Mouse (Mus musculus): ENCODE measurements around the gene Dok5. TPM values are rescaled to one million over a fixed set of nuclear protein-coding genes. Genes with fewer than 3 reads are reported as not detected.

Dok5 gene
- total and polyA plus RNA-seq, 3 experiments: not detected

GRCm38 (mm10) chr2:170706488-170706887, 25.1 kb upstream of the Dok5 start:
- Histone ChIP-seq H3K9ac (ENCODE audit: control insufficient read depth, low read depth, low read length, poor library complexity, severe bottlenecking) (no peak overlapping the region), H3K4me1 (ENCODE audit: control insufficient read depth in 1 of 2, insufficient read depth in 2 of 2, low read length in 2 of 2) (no peaks in the 10 kb centered on the region), H3K4me3 (ENCODE audit: control insufficient read depth in 1 of 2, insufficient read depth in 1 of 2, low read depth in 2 of 2, low read length in 2 of 2) (no peak overlapping the region), H3K79me2 (ENCODE audit: control insufficient read depth, insufficient read depth, low read length, poor library complexity) (no peaks in the 10 kb centered on the region), H3K9me3 (replicated peaks; ENCODE audit: insufficient read depth, low read length) (no peaks in the 10 kb centered on the region), H3K36me3 (ENCODE audit: control insufficient read depth in 1 of 2, insufficient read depth in 2 of 2, low read length in 2 of 2) (no peaks in the 10 kb centered on the region), H3K27me3 (ENCODE audit: control insufficient read depth in 1 of 2, insufficient read depth in 2 of 2, low read length in 2 of 2) (no peaks in the 10 kb centered on the region), H3K27ac (ENCODE audit: control insufficient read depth, low read depth, low read length) (no peak overlapping the region)
- no peak for TF ChIP-seq RCOR1 (IDR thresholded peaks at IDR 0.05; ENCODE audit: low read depth, low read length)
- TF ChIP-seq POLR2AphosphoS5 (IDR thresholded peaks at IDR 0.05; ENCODE audit: borderline replicate concordance, low read depth, low read length): no peak
- TF ChIP-seq BHLHE40 (IDR thresholded peaks at IDR 0.05; ENCODE audit: borderline replicate concordance, low read depth, low read length): no peak
- TF ChIP-seq MEF2A (IDR thresholded peaks at IDR 0.05; ENCODE audit: extremely low read depth, insufficient replicate concordance, low read depth, low read length, poor library complexity, severe bottlenecking): no peak
- no peak for DNase-seq (ENCODE audit: low read depth, low spot score)

DNA sequence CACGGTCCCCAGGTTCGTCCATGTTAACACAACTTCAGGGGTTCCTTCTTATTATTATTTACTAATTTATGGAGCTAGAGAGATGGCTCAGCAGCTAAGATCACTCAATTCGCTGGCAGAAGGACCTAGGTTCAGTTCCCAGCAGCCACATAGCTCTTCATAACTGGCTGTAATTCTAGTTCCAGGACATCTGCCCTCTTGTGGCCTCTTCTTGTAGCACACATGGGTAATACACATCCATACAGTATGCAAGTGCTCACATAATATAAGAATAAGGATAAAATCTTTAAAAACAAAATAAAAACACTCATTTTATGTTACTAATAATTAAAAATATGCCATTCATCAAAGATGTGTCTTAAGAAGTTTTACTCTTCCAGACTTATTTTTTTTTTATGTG, 23.9 kb upstream of the Dok5 start:
- Histone ChIP-seq H3K4me1 (ENCODE audit: control insufficient read depth in 1 of 2, insufficient read depth in 2 of 2, low read length in 2 of 2) (no peaks in the 10 kb centered on the region), H3K9ac (ENCODE audit: control insufficient read depth, low read depth, low read length, poor library complexity, severe bottlenecking) (no peak overlapping the region), H3K9me3 (replicated peaks; ENCODE audit: insufficient read depth, low read length) (no peaks in the 10 kb centered on the region), H3K36me3 (ENCODE audit: control insufficient read depth in 1 of 2, insufficient read depth in 2 of 2, low read length in 2 of 2) (no peaks in the 10 kb centered on the region), H3K4me3 (ENCODE audit: control insufficient read depth in 1 of 2, insufficient read depth in 1 of 2, low read depth in 2 of 2, low read length in 2 of 2) (no peak overlapping the region), H3K27ac (ENCODE audit: control insufficient read depth, low read depth, low read length) (no peak overlapping the region), H3K27me3 (ENCODE audit: control insufficient read depth in 1 of 2, insufficient read depth in 2 of 2, low read length in 2 of 2) (no peaks in the 10 kb centered on the region), H3K79me2 (ENCODE audit: control insufficient read depth, insufficient read depth, low read length, poor library complexity) (no peaks in the 10 kb centered on the region)
- TF ChIP-seq CTCF (IDR thresholded peaks at IDR 0.05 in 2 of 3, conservative IDR thresholded peaks at IDR 0.05 in 1 of 3; ENCODE audit: control insufficient read depth in 1 of 3, insufficient read depth in 1 of 3, low read depth in 2 of 3, low read length in 3 of 3, poor library complexity in 1 of 3, severe bottlenecking in 1 of 3) (peak in 2 of 3 experiments; percentile 20 to 37; a peak in 2 of 6 replicates), SMC3 (IDR thresholded peaks at IDR 0.05; ENCODE audit: low read depth, low read length) (0 out of 2 replicates have a peak, but pooled peaks have one; percentile 16), MXI1 (IDR thresholded peaks at IDR 0.05; ENCODE audit: low read depth, low read length) (no peak), POLR2AphosphoS2 (IDR thresholded peaks at IDR 0.05; ENCODE audit: low read length) (no peak)
- DNase-seq (ENCODE audit: low read depth, low spot score): peak; percentile 10

GRCm38 (mm10) chr2:170708901-170709300, 22.7 kb upstream of the Dok5 start:
- H3K27ac ChIP-seq (ENCODE audit: control insufficient read depth, low read depth, low read length): no peak overlapping the region
- H3K36me3 ChIP-seq (ENCODE audit: control insufficient read depth in 1 of 2, insufficient read depth in 2 of 2, low read length in 2 of 2): no peaks in the 10 kb centered on the region
- H3K79me2 ChIP-seq (ENCODE audit: control insufficient read depth, insufficient read depth, low read length, poor library complexity): no peaks in the 10 kb centered on the region
- DNase-seq (ENCODE audit: low read depth, low spot score): no peak
- TF ChIP-seq MAZ (IDR thresholded peaks at IDR 0.05; ENCODE audit: low read depth, low read length) (no peak), GATA1 (IDR thresholded peaks at IDR 0.05; ENCODE audit: low read depth, low read length) (no peak), TAL1 (IDR thresholded peaks at IDR 0.05; ENCODE audit: low read length) (no peak), MYB (IDR thresholded peaks at IDR 0.05; ENCODE audit: low read depth, low read length) (no peak), MAX (IDR thresholded peaks at IDR 0.05; ENCODE audit: low read length) (no peak)
- H3K9me3 ChIP-seq (replicated peaks; ENCODE audit: insufficient read depth, low read length): no peaks in the 10 kb centered on the region
- H3K4me1 ChIP-seq (ENCODE audit: control insufficient read depth in 1 of 2, insufficient read depth in 2 of 2, low read length in 2 of 2): no peaks in the 10 kb centered on the region
- H3K4me3 ChIP-seq (ENCODE audit: control insufficient read depth in 1 of 2, insufficient read depth in 1 of 2, low read depth in 2 of 2, low read length in 2 of 2): no peak overlapping the region
- no peaks in the 10 kb centered on the region for H3K27me3 ChIP-seq (ENCODE audit: control insufficient read depth in 1 of 2, insufficient read depth in 2 of 2, low read length in 2 of 2)
- no peak overlapping the region for H3K9ac ChIP-seq (ENCODE audit: control insufficient read depth, low read depth, low read length, poor library complexity, severe bottlenecking)
